Mouse (Mus musculus): ENCODE measurements around the gene Mrps18b.

DNA sequence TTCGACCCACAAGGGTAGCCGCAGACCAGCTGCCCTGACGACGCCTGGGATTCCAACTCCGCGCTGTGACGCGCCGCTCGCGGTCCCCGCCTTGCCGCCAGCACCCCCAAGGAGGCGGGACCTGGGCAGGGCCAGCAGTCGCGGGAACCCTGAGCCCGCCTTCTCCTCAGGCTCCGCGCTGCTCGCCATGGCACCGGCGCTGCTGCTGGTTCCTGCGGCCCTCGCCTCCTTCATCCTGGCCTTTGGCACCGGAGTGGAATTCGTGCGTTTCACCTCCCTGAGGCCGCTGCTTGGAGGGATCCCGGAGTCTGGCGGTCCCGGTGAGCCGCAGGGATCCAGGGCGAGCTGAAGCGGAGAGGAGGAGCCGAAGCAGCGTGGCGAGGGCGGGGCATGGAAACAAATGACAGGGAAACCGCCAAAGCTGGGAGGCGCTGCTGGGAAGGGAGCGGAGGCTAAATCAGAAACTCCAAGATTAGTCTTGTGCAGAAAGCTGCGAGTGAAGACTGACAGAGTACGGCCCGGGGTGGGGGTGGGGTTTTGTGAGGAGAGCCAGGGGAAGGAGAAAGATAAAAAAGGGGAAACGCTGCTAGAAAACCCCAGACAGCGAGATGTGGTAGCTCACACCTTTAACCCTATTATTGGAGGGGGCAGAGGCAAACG lies 54.9 kb downstream of the Mrps18b start, which contains the start of gene Nrm:
- TF ChIP-seq POLR2A (IDR thresholded peaks at IDR 0.05; ENCODE audit: extremely low read depth, insufficient read depth, low read length) (0 out of 2 replicates have a peak, but pooled peaks have one; percentile 56), CTCF (IDR thresholded peaks at IDR 0.05; ENCODE audit: extremely low read depth, insufficient read depth, low read length) (0 out of 2 replicates have a peak, but pooled peaks have one; percentile 8)
